Mouse (Mus musculus) embryonic facial prominence, embryonic 14.5 days (tissue): ENCODE measurements around the gene Rreb1. TPM values are rescaled to one million over a fixed set of nuclear protein-coding genes. Genes with fewer than 3 reads are reported as not detected.

Source experiments
- ATAC-seq: fragments of 200-750 bp; cut with Nextera tagmentation; 2 replicates; pipeline ENCODE4 v1.8.0; 2017; ENCODE audit warnings: low read depth, moderate number of reproducible peaks, moderate TSS enrichment
- DNase-seq: peaks from one replicate; pipeline ENCODE4 v3.0.0-alpha.2; 2015; ENCODE audit warnings: low spot score
- H3K27ac ChIP-seq: fragments of 300-500 bp; sonication (generic); replicated peaks from 2 replicates; pipeline ENCODE4 v1.5.1; 2014; ENCODE audit warnings: low read depth, mild to moderate bottlenecking, low read length, moderate library complexity
- H3K27me3 ChIP-seq: fragments of 300-500 bp; sonication (generic); replicated peaks from 2 replicates; pipeline ENCODE4 v1.6.1; 2014; ENCODE audit warnings: low read length; ENCODE audit not compliant: control insufficient read depth, insufficient read depth
- H3K36me3 ChIP-seq: fragments of 300-500 bp; sonication (generic); 2 replicates; pipeline ENCODE4 v1.6.1; 2014; ENCODE audit warnings: low read length, mixed read lengths; ENCODE audit not compliant: control insufficient read depth, insufficient read depth
- H3K4me1 ChIP-seq: fragments of 300-500 bp; sonication (generic); 2 replicates; pipeline ENCODE4 v1.6.1; 2014; ENCODE audit warnings: antibody characterized with exemption, low read length; ENCODE audit not compliant: control insufficient read depth, insufficient read depth
- H3K4me2 ChIP-seq: fragments of 300-500 bp; sonication (generic); 2 replicates; pipeline ENCODE4 v1.6.1; 2014; ENCODE audit warnings: low read depth, mild to moderate bottlenecking, low read length, moderate library complexity, mixed read lengths
- H3K4me3 ChIP-seq: fragments of 300-500 bp; sonication (generic); 2 replicates; pipeline ENCODE4 v1.5.1; 2014; ENCODE audit warnings: low read depth, mild to moderate bottlenecking, low read length
- H3K9ac ChIP-seq: fragments of 300-500 bp; sonication (generic); 2 replicates; pipeline ENCODE4 v1.6.1; 2014; ENCODE audit warnings: low read depth, mild to moderate bottlenecking, low read length, moderate library complexity, mixed read lengths
- H3K9me3 ChIP-seq: fragments of 300-500 bp; sonication (generic); 2 replicates; pipeline ENCODE4 v1.6.1; 2016; ENCODE audit warnings: low read length; ENCODE audit not compliant: control insufficient read depth
- WGBS: fragments of 180-500 bp; shearing (Covaris S2); extraction: QIAGEN DNeasy Blood & Tissue Kit; methylation state at CpG from one replicate; pipeline ENCODE4 v1.1.7; 2014; 5-methylcytosine and 5-hydroxymethylcytosine counted together
- polyA plus RNA-seq: library from polyadenylated mRNA; unstranded; fragments of >200 nt; fragmentation: Nextera tagmentation; extraction: Ambion mirVana; gene quantifications from 2 replicates; pipeline ENCODE4 v1.2.1, GENCODE M21; 2014

Gene Rreb1
- polyA plus RNA-seq, 1 experiment from 2014 or later, result 20.2 TPM

DNA sequence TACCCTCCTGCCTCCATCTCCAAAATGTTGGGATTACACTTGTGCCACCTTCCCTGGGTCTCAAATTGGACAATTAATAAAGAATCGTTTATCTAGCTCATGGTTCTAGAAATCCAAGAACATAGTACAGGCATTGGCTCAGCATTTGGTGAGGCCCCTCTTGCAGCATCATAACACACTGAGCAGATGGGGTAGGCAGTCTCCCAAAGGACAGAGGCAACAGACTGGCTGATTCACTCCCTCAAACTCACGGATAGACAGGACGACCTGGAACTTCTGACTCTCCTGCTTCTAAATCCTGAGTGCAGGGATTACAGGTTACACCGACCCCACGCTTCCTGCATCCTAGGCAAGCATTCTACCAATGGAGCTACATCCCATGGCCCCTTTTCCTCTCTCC, 38.5 kb downstream of the Rreb1 start:
- H3K27ac ChIP-seq, result no peak overlapping the region
- H3K9me3 ChIP-seq, result no peaks in the 10 kb centered on the region
- WGBS, result 72% methylated on average over 5 of the region's 5 CpGs
- no peak overlapping the region for H3K4me2 ChIP-seq
- no peak overlapping the region for H3K9ac ChIP-seq
- H3K27me3 ChIP-seq, result no peaks in the 10 kb centered on the region
- no peak for DNase-seq
- no peak for ATAC-seq
- peaks cover 4% of the 10 kb centered on the region; the same call in 1 of the 2 replicates for H3K4me1 ChIP-seq
- H3K36me3 ChIP-seq, result no peaks in the 10 kb centered on the region
- no peak overlapping the region for H3K4me3 ChIP-seq

DNA sequence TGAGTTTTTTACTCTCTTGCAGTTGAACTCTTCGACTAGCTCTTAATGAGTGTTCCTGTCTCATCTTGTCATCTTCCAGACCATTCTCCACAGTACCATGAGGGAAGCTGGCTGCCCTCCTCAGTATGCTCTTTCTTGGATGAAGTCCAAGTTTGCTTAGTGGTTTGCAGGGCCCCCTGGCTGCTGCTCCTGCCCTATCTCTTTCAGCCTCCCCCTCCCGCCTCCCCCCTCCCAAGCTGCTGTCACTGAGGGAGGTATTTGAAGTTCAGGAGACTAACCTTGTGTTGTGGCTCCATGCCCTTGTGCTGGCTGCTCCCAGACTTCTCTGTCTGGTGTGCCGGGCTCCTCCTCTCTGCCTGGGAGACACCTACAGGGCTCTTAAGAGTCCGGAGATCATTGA, 43.2 kb downstream of the Rreb1 start:
- WGBS, result 29% methylated on average over 4 of the region's 4 CpGs
- no peak overlapping the region for H3K4me2 ChIP-seq
- H3K36me3 ChIP-seq, result no peaks in the 10 kb centered on the region
- DNase-seq, result peak; percentile 87
- no peaks in the 10 kb centered on the region for H3K27me3 ChIP-seq
- H3K4me3 ChIP-seq, result no peak overlapping the region
- no peaks in the 10 kb centered on the region for H3K9me3 ChIP-seq
- no peak overlapping the region for H3K9ac ChIP-seq
- H3K4me1 ChIP-seq, result peaks cover 11% of the 10 kb centered on the region; the same call in 1 of the 2 replicates
- ATAC-seq, result peak; percentile 66; the same call in 1 of the 2 replicates
- H3K27ac ChIP-seq, result no peak overlapping the region

- ATAC-seq (no peak), DNase-seq (no peak)
- Histone ChIP-seq H3K27me3 (no peaks in the 10 kb centered on the region), H3K4me2 (no peak overlapping the region), H3K9me3 (no peaks in the 10 kb centered on the region), H3K27ac (no peak overlapping the region), H3K36me3 (no peaks in the 10 kb centered on the region), H3K9ac (no peak overlapping the region), H3K4me3 (peak overlapping the region; percentile 87; the same call in 1 of the 2 replicates), H3K4me1 (peaks cover 26% of the 10 kb centered on the region)
- WGBS, result 43% methylated on average over 4 of the region's 4 CpGs
These were observed 46.2 kb downstream of the Rreb1 start for GRCm38 (mm10) chr13:37824331-37824920.

- Histone ChIP-seq H3K9me3 (no peaks in the 10 kb centered on the region), H3K36me3 (no peaks in the 10 kb centered on the region), H3K4me1 (peaks cover 28% of the 10 kb centered on the region), H3K27ac (peak overlapping the region; percentile 95), H3K9ac (peak overlapping the region; percentile 86), H3K27me3 (no peaks in the 10 kb centered on the region), H3K4me3 (peak overlapping the region; percentile 87), H3K4me2 (peak overlapping the region; percentile 97)
- no peak; the same call in 1 of the 2 replicates for ATAC-seq
- peak; percentile 38 for DNase-seq
- 5% methylated on average over 27 of the region's 27 CpGs for WGBS
These were observed 46.9 kb downstream of the Rreb1 start for GRCm38 (mm10) chr13:37824956-37825645.

DNA sequence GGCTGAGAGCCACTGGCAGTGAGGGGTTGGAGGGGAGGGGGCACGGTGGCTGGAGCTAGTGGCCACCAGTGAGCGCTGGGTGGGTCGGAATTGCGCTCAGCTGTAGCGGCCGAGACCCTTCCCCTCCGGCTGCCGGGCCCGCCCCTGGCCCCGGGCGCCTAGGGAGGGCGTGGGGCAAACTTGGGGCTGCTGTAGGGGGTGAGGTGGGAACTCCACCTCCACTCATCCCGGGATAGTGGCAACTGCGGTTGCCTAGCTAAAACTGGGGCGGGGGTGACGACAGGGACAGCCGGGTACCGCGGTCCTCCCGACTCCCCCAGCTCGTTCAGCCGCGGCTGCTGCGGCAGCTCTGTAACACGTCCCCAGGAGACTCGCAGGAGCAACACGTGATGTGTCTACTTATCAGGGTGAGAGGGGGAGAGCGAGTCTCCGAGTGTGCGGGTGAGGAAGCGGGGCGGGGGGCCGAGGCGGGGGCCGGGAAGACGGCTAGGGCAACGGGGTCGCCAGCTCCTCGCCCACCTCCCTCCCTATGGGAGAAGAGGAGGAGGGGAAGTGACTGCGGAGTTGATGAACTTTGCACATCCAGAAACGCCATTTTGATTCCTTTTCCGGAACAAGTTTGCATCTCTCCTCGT, 47.6 kb downstream of the Rreb1 start:
- no peaks in the 10 kb centered on the region for H3K36me3 ChIP-seq
- H3K4me1 ChIP-seq, result peaks cover 33% of the 10 kb centered on the region
- 0% methylated on average over 20 of the region's 43 CpGs for WGBS
- H3K27me3 ChIP-seq, result no peaks in the 10 kb centered on the region
- DNase-seq, result peak; percentile 91
- no peaks in the 10 kb centered on the region for H3K9me3 ChIP-seq
- H3K4me3 ChIP-seq, result peak overlapping the region; percentile 87
- peak overlapping the region; percentile 95 for H3K27ac ChIP-seq
- H3K9ac ChIP-seq, result peak overlapping the region; percentile 86
- H3K4me2 ChIP-seq, result peak overlapping the region; percentile 97
- peak; percentile 68 for ATAC-seq

DNA sequence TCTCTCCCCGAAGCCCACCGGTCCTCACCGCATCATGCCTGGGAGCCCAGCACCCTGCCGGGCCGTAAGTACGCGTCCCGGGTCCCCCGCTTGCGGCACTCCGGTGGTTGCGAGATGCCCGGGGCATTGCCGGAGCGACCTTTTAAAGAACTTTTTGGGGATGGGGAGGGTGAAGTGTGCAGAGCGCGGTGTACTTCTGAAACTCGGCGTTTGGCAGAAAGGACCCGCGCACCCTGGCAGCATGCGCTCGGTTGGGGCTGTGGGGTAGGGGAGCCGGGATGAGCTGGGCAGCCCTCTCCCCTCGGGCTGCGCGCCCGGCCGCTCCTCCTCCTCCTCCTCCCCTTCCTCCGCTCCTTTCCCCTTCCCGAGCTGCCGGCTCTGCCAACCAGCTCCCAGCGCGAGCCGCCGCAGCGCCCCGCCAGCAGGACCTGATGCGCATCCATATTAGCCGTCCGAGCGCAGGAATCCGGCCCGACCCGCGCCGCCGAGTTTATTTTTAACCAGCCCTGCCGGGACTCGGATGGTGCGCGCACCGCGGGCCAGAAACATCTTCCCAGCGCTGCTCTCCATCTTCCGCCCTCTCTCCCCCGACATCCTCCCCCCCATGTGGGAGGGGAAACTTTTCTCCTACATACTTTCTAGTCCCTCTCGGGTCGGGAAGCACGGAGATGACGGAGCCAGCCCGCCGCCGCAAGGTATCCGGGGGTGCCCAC, 48.2 kb downstream of the Rreb1 start:
- ATAC-seq (peak; percentile 47), DNase-seq (peak; percentile 76)
- H3K9ac ChIP-seq, result peak overlapping the region; percentile 86
- H3K4me2 ChIP-seq, result peak overlapping the region; percentile 97
- WGBS, result 0% methylated on average over 34 of the region's 65 CpGs
- H3K27ac ChIP-seq, result peak overlapping the region; percentile 95
- H3K9me3 ChIP-seq, result no peaks in the 10 kb centered on the region
- peak overlapping the region; percentile 87 for H3K4me3 ChIP-seq
- H3K4me1 ChIP-seq, result peaks cover 32% of the 10 kb centered on the region
- no peaks in the 10 kb centered on the region for H3K27me3 ChIP-seq
- H3K36me3 ChIP-seq, result no peaks in the 10 kb centered on the region

DNA sequence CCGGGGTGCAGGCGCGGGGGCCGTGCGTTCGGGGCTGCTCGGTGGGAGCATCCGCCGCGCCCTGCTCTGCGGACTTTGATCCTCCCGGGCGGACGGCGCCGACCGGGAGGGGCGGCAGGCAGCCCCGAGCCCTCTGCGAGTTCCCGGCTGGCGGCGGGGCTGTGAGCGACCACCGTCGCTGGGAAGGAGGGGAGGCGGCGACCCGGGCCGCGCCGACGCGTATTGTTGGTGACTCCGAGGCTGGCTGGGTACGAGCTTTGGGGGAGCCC, 48.7 kb downstream of the Rreb1 start:
- Histone ChIP-seq H3K27ac (peak overlapping the region; percentile 95), H3K4me2 (peak overlapping the region; percentile 97), H3K4me1 (peaks cover 35% of the 10 kb centered on the region), H3K36me3 (no peaks in the 10 kb centered on the region), H3K9me3 (no peaks in the 10 kb centered on the region), H3K9ac (peak overlapping the region; percentile 86), H3K27me3 (no peaks in the 10 kb centered on the region), H3K4me3 (peak overlapping the region; percentile 87)
- no CpG with 5 or more reads among the region's 36 CpGs for WGBS
- DNase-seq (no peak), ATAC-seq (no peak; the same call in 1 of the 2 replicates)

DNA sequence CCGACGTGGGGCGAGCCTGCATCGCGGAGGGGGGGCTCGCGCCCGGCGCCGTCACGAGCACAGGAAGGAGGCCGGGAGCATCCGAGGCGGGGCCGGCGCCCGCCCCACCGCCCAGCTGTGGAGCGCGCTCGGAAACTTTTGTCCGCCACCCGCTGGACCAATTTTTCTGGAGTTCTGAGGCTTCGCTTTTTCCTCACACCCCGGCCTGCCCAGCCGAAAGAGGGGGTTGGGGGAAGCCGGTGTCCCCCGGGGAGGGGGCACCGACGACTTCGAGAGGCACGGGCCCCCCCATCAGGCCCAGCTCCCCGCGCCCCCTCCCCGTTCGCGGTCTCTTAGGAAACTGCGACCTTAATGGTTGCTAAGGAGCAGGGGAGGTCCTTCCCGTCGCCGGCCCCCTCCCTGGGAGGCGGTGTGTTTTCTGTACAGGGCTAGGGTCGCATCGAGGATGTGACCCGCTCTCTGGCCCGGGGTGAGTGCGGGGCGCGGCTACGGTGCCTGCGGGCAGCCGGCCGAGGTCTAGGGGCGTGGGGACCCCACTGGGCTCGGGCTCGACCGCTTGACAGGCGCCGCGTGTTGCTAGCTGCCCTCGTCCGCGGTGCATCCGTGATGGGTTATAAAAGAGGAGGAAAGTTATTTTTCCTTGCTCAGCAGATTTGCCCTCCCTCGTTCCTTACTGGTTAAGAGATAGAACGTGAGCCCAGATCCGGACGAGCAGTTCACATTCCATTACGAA, 49.2 kb downstream of the Rreb1 start:
- H3K4me2 ChIP-seq, result peak overlapping the region; percentile 97
- peak overlapping the region; percentile 87 for H3K4me3 ChIP-seq
- H3K9ac ChIP-seq, result peak overlapping the region; percentile 86
- DNase-seq (peak; percentile 83), ATAC-seq (peak; percentile 76)
- no peaks in the 10 kb centered on the region for H3K9me3 ChIP-seq
- H3K27me3 ChIP-seq, result no peaks in the 10 kb centered on the region
- peak overlapping the region; percentile 95 for H3K27ac ChIP-seq
- H3K36me3 ChIP-seq, result no peaks in the 10 kb centered on the region
- H3K4me1 ChIP-seq, result peaks cover 40% of the 10 kb centered on the region
- under 1% methylated on average over 42 of the region's 69 CpGs for WGBS
